Mouse (Mus musculus): ENCODE measurements around the gene Adh7.

Adh7 gene

DNA sequence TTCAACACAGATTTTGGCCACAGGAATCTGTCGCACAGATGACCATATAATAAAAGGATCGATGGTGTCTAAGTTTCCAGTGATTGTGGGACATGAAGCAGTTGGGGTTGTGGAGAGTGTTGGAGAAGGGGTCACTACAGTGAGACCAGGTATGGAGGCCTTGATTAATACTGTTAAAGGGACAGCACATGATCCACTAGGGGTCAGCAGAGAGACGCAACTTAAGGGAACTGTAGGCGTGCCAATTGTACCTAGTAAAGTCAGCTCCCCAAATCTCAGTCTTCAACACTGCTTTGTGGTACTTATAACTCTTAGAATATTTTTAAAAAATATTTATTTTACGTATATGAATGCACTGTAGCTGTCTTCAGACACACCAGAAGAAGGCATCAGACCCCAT is 5.4 kb downstream of the Adh7 start:
- peak; percentile 64 to 65 for DNase-seq (ENCODE audit: low spot score in 2 of 2)

GRCm38 (mm10) chr3:138224363-138224954 is 6.9 kb downstream of the Adh7 start:
- DNase-seq (ENCODE audit: low spot score in 2 of 2) = no peak

DNA sequence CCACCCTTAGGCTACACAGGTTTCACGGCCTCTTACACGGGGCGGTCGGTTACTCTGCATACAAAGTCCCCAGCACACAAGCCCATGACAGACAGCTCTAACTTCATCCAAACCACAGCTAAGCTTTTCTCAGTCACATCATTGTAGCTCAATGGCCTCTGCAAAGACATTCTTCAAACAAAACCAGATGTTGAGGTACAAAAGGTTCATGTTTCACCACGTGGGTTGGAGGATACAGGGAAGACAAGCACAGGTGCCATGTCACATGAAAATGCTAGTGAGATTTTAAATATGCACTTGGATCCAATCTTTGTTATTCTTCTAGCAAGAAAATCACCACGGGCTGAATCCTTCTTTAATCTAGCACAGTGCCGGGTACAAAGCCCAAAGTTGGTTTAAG is 7.8 kb downstream of the Adh7 start:
- no peak for DNase-seq (ENCODE audit: low spot score in 2 of 2)

GRCm38 (mm10) chr3:138225853-138226252 is 8.3 kb downstream of the Adh7 start:
- DNase-seq (ENCODE audit: low spot score in 2 of 2) = no peak

DNA sequence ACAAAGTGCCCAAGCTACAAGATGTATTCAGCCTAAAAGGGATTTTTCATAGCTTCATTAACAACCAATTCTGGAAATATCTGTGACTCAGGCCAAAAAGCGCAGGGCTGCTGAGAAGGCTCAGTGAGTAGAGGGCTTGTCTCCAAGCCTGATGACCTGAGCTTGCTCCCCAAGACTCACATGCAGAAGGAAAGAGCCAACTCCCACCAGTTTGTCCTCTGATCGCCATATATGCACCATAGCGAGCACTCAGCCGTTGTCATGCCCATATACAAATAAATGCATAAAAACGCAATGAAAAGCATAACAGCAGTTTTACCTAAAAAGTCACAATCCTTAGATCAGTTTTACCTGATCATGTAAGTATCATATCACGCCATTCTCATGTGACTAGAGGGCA is 8.9 kb downstream of the Adh7 start:
- DNase-seq (ENCODE audit: low spot score in 2 of 2) = no peak

DNA sequence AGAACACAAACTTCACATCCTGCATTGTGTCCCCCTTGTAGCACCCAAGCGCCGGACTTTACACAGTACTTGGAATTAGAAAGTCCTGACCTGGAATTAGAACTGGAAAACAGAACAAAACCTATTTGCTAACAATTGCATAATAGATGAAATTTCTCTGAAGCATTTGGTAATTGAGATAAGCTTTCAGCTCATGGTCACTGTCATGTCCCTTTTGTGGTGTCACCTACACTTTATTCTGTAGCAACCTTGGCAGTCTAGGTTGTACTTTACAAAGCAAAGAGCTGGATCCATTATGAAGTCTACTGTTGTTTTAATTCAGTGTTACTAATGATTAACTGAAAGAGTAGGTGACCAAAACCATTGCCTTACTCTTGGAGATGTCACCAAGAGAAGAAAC is 9.5 kb downstream of the Adh7 start:
- no peak for DNase-seq (ENCODE audit: low spot score in 2 of 2)

- no peak for DNase-seq (ENCODE audit: low spot score in 2 of 2)
Measured at GRCm38 (mm10) chr3:138227782-138228181, 10.2 kb downstream of the Adh7 start.

DNA sequence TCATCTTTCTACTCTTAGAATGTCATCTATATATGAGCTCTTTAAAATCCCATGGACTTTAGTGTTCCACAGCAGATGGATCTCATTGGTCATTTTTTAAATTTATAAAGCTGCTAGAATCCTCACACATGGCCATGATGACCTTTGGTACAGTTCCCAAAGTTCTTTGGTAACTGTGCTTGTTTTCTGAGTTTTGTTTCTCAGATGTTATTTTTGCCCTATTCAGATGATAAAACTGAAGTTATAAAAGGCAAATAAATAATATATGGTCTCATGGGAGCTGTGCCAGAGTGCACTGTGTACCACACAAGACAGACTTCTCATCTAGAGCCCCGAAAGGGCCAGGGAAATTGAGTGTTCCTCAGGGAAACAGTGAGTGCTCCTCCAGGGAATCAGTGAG is 11.9 kb downstream of the Adh7 start:
- no peak for DNase-seq (ENCODE audit: low spot score in 2 of 2)

- no peak for DNase-seq (ENCODE audit: low spot score in 2 of 2)
Measured at GRCm38 (mm10) chr3:138230266-138230665, 12.7 kb downstream of the Adh7 start.

DNA sequence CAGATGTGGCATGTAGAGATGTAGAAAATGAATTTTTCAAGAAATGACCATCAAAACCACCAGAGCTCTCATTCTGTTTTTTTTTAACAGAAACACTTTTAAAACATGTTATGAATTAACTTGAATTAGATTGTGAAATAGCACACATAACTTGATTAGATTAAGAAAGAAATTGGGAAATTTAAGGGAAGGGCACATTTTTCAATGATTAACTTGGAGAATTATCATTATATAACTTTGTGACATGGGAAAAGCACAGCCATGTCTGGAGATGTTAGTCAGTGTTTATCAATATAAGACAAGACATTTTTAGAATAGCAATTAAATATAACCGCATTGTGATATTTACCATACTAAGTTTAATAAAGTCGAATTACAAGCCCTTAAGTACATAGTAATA is 14.0 kb downstream of the Adh7 start:
- no peak for DNase-seq (ENCODE audit: low spot score in 2 of 2)

- DNase-seq (ENCODE audit: low spot score in 2 of 2) = no peak
Measured at GRCm38 (mm10) chr3:138236546-138237163, 19.1 kb downstream of the Adh7 start.

GRCm38 (mm10) chr3:138238046-138238445 is 20.5 kb downstream of the Adh7 start:
- DNase-seq (ENCODE audit: low spot score in 2 of 2) = no peak

DNA sequence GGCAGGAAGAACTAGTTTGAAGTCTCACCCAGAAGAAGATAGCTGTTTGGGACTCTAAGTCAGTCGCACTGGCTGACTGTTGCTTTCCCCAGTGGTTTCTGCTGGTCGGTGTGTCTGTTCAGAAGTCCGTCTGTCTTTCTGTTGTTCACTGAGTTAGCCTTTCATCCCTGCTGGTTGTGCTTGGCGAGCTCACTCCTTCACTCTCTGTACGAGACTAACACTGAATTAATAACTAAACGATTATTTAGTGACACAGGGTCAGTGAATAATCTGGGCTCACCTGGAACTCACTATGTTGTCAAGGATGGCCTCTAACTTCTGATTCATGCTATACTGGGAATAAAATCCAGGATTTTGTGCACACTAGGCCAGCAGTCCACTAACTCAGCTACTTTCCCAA is 21.9 kb downstream of the Adh7 start:
- no peak for DNase-seq (ENCODE audit: low spot score in 2 of 2)

- no peak for DNase-seq (ENCODE audit: low spot score in 2 of 2)
Measured at GRCm38 (mm10) chr3:138240411-138240810, 22.9 kb downstream of the Adh7 start.

DNA sequence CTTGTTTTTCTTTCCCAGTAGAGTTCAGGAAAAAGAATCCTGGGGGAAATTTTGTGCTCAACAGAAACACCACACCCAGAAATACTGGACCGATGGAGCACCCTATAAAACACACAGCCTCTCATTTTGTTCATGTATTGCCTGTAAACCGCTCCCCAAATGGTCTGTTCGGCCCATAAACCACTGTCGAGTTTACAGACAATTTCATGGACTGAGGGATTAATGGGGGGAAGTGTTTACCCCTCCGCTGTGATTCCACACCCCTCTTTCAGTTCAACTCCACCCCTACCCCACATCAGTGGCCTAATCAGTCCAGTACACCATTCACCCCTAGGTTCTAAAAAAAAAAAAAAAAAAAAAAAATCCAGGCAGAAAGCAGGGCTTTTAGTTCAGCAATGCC is 23.4 kb downstream of the Adh7 start:
- no peak for DNase-seq (ENCODE audit: low spot score in 2 of 2)

- no peak for DNase-seq (ENCODE audit: low spot score in 2 of 2)
Measured at GRCm38 (mm10) chr3:138241371-138241770, 23.8 kb downstream of the Adh7 start.

- DNase-seq (ENCODE audit: low spot score in 2 of 2) = no peak
Measured at GRCm38 (mm10) chr3:138242021-138242726, 24.6 kb downstream of the Adh7 start.

DNA sequence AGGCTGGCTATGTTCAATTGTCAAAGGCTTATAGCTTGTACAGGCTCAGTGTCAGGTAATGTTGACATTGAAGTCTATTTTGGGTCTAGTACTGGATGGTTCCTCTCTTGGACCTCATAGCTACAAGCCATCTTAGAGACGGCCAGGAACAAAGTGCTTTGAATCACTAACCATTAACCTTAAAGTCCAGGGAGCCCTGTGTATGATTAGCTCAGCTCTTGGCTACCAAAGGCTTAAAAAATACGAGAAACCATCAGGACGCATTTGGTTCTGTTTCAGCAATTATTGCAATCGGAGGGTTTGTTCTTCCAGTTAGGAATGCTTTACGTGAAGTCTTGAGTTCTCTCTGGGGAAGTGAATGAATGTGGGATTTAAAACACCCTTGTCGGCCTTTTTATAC is 25.4 kb downstream of the Adh7 start:
- DNase-seq (ENCODE audit: low spot score in 2 of 2) = no peak

DNA sequence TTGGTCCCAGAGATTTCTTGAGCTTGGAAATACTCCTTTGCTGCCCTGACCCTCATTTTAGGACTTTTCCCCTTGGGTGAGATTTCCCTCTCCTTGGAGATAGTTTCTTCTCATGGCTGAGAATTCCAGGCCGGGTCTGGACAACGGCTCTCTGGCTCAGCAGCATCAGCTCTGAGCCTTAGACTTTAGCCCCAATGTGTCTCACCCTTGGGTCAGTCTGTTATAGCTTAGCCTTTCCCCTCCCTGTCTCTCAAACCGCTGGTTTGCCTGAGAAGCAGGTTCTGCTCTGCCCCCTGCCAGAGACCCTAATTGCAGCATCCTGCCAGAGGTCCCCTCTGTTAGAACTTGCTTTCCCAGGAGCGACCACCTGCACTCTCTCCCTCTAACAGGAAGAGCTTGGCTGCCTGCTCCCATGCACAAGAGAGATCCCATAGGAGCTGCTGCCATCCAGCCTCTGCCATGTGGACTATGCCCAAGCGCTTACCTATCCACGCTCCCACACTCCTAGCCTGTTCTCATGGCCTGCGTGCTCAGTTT is 26.8 kb downstream of the Adh7 start:
- DNase-seq (ENCODE audit: low spot score in 2 of 2) = no peak

DNA sequence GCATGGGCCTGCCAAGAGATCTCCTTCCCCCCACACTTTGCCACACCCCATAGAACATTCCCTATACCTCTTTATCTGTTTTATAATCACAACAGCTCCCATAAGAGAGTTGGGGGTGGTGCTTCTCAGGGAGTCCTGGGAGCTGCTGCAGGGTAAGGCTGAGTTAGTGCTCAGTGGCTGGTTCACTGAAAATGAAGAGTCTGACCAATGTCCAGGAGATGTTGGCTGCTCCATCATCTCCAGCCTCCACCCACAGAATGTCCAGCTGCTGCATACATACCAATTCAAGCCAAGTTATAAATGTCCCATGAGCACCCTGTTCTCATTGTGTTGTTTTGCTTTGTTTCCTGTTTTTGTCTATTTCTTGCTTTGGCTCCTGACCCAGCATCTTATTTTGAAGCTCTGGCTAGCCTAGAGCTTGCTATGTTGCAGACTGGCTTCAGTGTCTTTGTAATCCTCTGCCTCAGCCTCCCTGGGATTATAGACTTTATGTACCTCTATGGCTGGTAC is 29.0 kb downstream of the Adh7 start:
- DNase-seq (ENCODE audit: low spot score in 2 of 2) = no peak

- DNase-seq (ENCODE audit: low spot score in 2 of 2) = no peak
Measured at GRCm38 (mm10) chr3:138247241-138247640, 29.7 kb downstream of the Adh7 start.

GRCm38 (mm10) chr3:138248011-138248410 is 30.5 kb downstream of the Adh7 start:
- no peak for DNase-seq (ENCODE audit: low spot score in 2 of 2)

DNA sequence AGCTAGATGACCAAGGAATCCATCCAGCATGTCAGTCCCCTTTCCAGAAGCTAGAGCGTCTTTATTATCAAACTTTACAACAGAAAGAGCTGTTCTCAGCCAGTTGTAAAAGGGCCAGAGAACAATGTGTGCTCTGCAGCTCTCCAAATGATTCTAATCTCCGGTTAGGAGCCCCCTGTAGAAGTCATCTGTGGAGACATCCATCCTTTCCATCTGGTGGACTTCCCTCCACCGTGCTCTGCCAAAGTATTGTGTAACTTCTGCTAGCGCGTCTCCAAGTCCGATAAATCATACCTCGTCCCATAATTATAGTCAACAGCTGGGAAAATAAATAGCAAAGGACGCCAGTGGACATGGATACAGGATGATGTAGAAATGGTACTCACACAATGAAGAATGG is 31.2 kb downstream of the Adh7 start:
- DNase-seq (ENCODE audit: low spot score in 2 of 2) = peak; percentile 46 to 69
